Mouse (Mus musculus): ENCODE measurements around the gene Acap1.

- TF ChIP-seq POLR2A (IDR thresholded peaks at IDR 0.05; ENCODE audit: low read depth, low read length) (no peak), CTCF (IDR thresholded peaks at IDR 0.05; ENCODE audit: extremely low read depth, insufficient read depth, insufficient read length, insufficient replicate concordance) (no peak)
Observed at GRCm38 (mm10) chr11:69849128-69849527, 46.2 kb downstream of the Acap1 start.

Measured in spleen, adult 2 months (tissue).